Mouse (Mus musculus) WW6 (cell line): ENCODE measurements around the gene 4932414N04Rik.
"Not testable (repeated sequence)": the region's sequence is repeated elsewhere in the genome, so short reads cannot be mapped to it uniquely, and the experiment has no call there.

Experiments
- DNase-seq: peaks from one replicate; pipeline ENCODE4 v3.0.0-alpha.2; 2013; ENCODE audit warnings: low read depth, low spot score

Gene 4932414N04Rik

GRCm38 (mm10) chr2:68656186-68656585 is at the start of gene 4932414N04Rik:
Gene 4932414N04Rik, plus strand, starts transcription at chr2:68656486.
- DNase-seq, result not testable (repeated sequence)

GRCm38 (mm10) chr2:68732216-68732615 is 75.9 kb downstream of the 4932414N04Rik start:
- no peak for DNase-seq

GRCm38 (mm10) chr2:68739772-68740739 is 83.8 kb downstream of the 4932414N04Rik start:
- DNase-seq, result no peak

GRCm38 (mm10) chr2:68744599-68744998 is 88.3 kb downstream of the 4932414N04Rik start:
- peak; percentile 20 for DNase-seq

GRCm38 (mm10) chr2:68756179-68756578 is 99.9 kb downstream of the 4932414N04Rik start:
- DNase-seq, result no peak

GRCm38 (mm10) chr2:68756793-68757192 is 100.5 kb downstream of the 4932414N04Rik start:
- DNase-seq, result peak; percentile 13

GRCm38 (mm10) chr2:68765371-68765770 is 109.1 kb downstream of the 4932414N04Rik start:
- no peak for DNase-seq

- no peak for DNase-seq
Measured at GRCm38 (mm10) chr2:68767186-68767890, 111.1 kb downstream of the 4932414N04Rik start.

- no peak for DNase-seq
Measured at GRCm38 (mm10) chr2:68782268-68783132, 126.2 kb downstream of the 4932414N04Rik start.

GRCm38 (mm10) chr2:68783664-68784063 is 127.4 kb downstream of the 4932414N04Rik start:
- DNase-seq, result not testable (repeated sequence)

GRCm38 (mm10) chr2:68784710-68785427 is 128.6 kb downstream of the 4932414N04Rik start:
- DNase-seq, result peak; percentile 24

GRCm38 (mm10) chr2:68787161-68787675 is 130.9 kb downstream of the 4932414N04Rik start:
- no peak for DNase-seq

- no peak for DNase-seq
Measured at GRCm38 (mm10) chr2:68792296-68792695, 136.0 kb downstream of the 4932414N04Rik start.

- no peak for DNase-seq
Measured at GRCm38 (mm10) chr2:68793472-68793871, 137.2 kb downstream of the 4932414N04Rik start.

- no peak for DNase-seq
Measured at GRCm38 (mm10) chr2:68794181-68794580, 137.9 kb downstream of the 4932414N04Rik start.

GRCm38 (mm10) chr2:68794616-68795015 is 138.3 kb downstream of the 4932414N04Rik start:
- no peak for DNase-seq

- DNase-seq, result no peak
Measured at GRCm38 (mm10) chr2:68796011-68796775, 139.9 kb downstream of the 4932414N04Rik start.

GRCm38 (mm10) chr2:68797106-68797505 is 140.8 kb downstream of the 4932414N04Rik start:
- no peak for DNase-seq
